Mouse (Mus musculus) heart, embryonic 13.5 days (tissue): ENCODE data around the gene Kctd6. TPM values are rescaled to one million over a fixed set of nuclear protein-coding genes. Genes with fewer than 3 reads are reported as not detected.
"Not testable (repeated sequence)": the region's sequence is repeated elsewhere in the genome, so short reads cannot be mapped to it uniquely, and the experiment has no call there.

Experiments
- ATAC-seq: fragments of 200-750 bp; cut with Nextera tagmentation; 2 replicates; pipeline ENCODE4 v1.8.0; 2017; ENCODE audit warnings: moderate TSS enrichment; ENCODE audit not compliant: insufficient number of reproducible peaks, low FRiP score, low TSS enrichment; ENCODE audit errors: extremely low read depth
- H3K27ac ChIP-seq: fragments of 300-500 bp; sonication (generic); replicated peaks from 2 replicates; pipeline ENCODE4 v1.5.1; 2015; ENCODE audit warnings: moderate library complexity, mild to moderate bottlenecking, inconsistent platforms
- H3K27me3 ChIP-seq: fragments of 300-500 bp; sonication (generic); replicated peaks from 2 replicates; pipeline ENCODE4 v1.6.1; 2015; ENCODE audit warnings: mild to moderate bottlenecking, inconsistent platforms
- H3K36me3 ChIP-seq: fragments of 300-500 bp; sonication (generic); 2 replicates; pipeline ENCODE4 v1.6.1; 2015; ENCODE audit warnings: mild to moderate bottlenecking, inconsistent platforms
- H3K4me1 ChIP-seq: fragments of 300-500 bp; sonication (generic); 2 replicates; pipeline ENCODE4 v1.6.1; 2015; ENCODE audit warnings: inconsistent platforms
- H3K4me2 ChIP-seq: fragments of 300-500 bp; sonication (generic); 2 replicates; pipeline ENCODE4 v1.6.1; 2015; ENCODE audit warnings: inconsistent platforms, mild to moderate bottlenecking, moderate library complexity
- H3K4me3 ChIP-seq: fragments of 300-500 bp; sonication (generic); 2 replicates; pipeline ENCODE4 v1.5.1; 2015; ENCODE audit warnings: moderate library complexity, mild to moderate bottlenecking, inconsistent platforms
- H3K9ac ChIP-seq: fragments of 300-500 bp; sonication (generic); 2 replicates; pipeline ENCODE4 v1.6.1; 2015; ENCODE audit warnings: inconsistent platforms, mild to moderate bottlenecking, moderate library complexity
- H3K9me3 ChIP-seq: fragments of 300-500 bp; sonication (generic); 2 replicates; pipeline ENCODE4 v1.6.1; 2016; ENCODE audit warnings: inconsistent platforms
- WGBS: fragments of 180-500 bp; shearing (Covaris S2); methylation state at CpG from one replicate; pipeline ENCODE4 v1.1.7; 2015; ENCODE audit warnings: mixed read lengths; 5-methylcytosine and 5-hydroxymethylcytosine counted together
- polyA plus RNA-seq: library from polyadenylated mRNA; unstranded; fragments of >200 nt; fragmentation: Nextera tagmentation; extraction: Ambion mirVana; gene quantifications from 2 replicates; pipeline ENCODE4 v1.2.1, GENCODE M21; 2015

Kctd6 gene
- polyA plus RNA-seq = 2.7 and 4.7 TPM in 2 replicates

DNA sequence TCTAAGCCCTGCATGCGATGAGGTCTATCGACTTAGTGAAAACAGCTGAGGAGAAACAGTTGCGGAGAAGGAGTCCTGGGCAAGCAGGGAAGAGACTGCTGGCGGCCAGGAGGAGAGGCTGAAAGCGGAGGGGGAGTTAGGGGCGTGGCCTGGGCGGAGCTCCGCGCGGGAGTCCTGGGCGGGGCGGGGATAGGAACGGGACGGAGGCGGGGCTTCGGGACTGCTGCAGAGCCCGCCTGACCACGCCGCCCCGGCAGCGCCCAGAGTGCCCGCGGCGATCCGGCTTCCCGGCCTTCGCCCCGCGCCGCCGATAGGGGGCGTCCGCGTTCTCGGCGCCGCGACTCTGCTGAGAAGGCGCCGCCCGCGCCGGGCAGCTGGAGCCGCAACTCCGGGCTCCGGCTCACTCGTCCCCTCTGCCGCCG lies at the start of gene Kctd6:
Kctd6 (plus strand) TSS at position 338 of the 422 bp plus-strand sequence.
- Histone ChIP-seq H3K4me3 (peak within 1 kb of the TSS; percentile 75), H3K27ac (peak within 1 kb of the TSS; percentile 95), H3K9ac (peak within 1 kb of the TSS; percentile 99), H3K4me1 (peaks cover 30% of the 10 kb centered on the region), H3K9me3 (no peaks in the 10 kb centered on the region), H3K36me3 (no peaks in the 10 kb centered on the region), H3K27me3 (no peaks in the 10 kb centered on the region), H3K4me2 (peak within 1 kb of the TSS; percentile 95)
- ATAC-seq = peak; percentile 97
- 0% methylated on average over 44 of the region's 49 CpGs for WGBS

DNA sequence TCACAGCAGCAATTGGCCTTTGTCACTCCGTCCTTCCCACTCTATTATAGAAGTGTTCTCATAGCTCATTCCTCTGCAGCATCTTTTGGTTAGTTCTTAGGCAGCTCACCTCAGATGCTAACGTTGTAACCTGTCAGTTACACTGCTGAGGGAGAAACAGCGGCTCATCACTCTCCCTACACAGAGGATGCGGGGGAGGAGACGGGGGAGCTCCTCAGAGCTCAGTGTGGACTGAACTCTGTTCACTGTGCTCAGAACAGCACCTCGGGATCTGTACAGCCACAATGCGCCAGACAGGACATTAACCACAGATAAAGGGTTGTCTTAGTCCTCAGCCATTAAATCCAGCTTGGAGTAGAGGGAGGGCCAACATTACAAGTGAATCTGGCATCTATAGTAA lies 49.5 kb upstream of the Kctd6 start:
- peaks cover 95% of the 10 kb centered on the region for H3K36me3 ChIP-seq
- no peak overlapping the region for H3K4me3 ChIP-seq
- no peaks in the 10 kb centered on the region for H3K4me1 ChIP-seq
- WGBS = 65% methylated on average over 7 of the region's 7 CpGs
- no peaks in the 10 kb centered on the region for H3K9me3 ChIP-seq
- no peak overlapping the region for H3K27ac ChIP-seq
- H3K4me2 ChIP-seq = no peak overlapping the region
- H3K9ac ChIP-seq = no peak overlapping the region
- no peaks in the 10 kb centered on the region for H3K27me3 ChIP-seq
- ATAC-seq = no peak

DNA sequence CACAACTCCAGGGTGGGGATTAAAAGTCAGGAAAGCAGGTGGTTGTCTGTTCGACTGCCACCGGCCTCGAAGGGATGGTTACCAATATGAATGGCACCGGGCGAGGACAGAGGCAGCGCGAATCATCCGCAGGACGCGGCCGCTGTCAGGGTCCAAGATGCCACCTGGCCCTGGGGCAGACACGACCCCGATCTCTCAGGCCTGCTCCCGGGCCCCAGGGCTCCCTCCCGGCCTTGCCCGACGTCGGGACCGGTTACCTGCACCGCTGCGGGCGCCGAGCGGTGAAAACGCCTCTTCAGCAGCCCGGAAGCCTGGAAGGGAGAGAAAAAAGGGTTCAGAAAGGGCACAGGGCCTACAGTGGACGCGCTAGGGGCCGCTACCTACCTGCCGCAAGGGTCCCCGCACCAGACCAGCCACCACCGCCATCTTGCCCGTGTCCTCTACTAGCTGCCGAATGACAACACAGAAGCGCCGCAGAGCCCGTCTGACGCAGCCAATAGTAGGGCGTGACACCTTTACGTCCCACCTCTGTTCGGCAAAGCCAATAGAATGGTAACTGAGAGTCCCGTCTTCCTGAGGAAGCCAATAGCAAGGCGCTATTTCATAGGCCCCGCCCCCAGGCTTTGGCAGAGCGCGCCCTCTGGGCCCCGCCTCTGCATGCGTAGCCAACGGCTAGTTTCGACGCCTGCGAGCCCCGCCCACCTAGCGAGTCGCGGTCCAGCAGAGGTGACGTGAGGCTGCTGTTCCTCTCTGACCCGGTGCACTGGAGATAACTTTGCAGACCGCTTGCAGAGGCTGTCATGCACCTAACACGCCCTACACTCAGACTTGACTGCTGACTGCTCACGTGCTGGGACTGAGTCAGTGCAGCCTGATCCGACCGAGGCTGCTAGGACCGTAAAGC lies 41.2 kb upstream of the Kctd6 start, which contains the start of gene Pdhb:
Pdhb (minus strand) TSS at position 519 of the 904 bp plus-strand sequence.
- Histone ChIP-seq H3K36me3 (peaks cover 36% of the 10 kb centered on the region), H3K9me3 (no peaks in the 10 kb centered on the region), H3K9ac (peak within 1 kb of the TSS; percentile 97), H3K27ac (peak within 1 kb of the TSS; percentile 94), H3K4me2 (peak within 1 kb of the TSS; percentile 79), H3K27me3 (no peaks in the 10 kb centered on the region), H3K4me3 (peak within 1 kb of the TSS; percentile 93), H3K4me1 (peaks cover 14% of the 10 kb centered on the region)
- peak; percentile 99 for ATAC-seq
- under 1% methylated on average over 64 of the region's 64 CpGs for WGBS

DNA sequence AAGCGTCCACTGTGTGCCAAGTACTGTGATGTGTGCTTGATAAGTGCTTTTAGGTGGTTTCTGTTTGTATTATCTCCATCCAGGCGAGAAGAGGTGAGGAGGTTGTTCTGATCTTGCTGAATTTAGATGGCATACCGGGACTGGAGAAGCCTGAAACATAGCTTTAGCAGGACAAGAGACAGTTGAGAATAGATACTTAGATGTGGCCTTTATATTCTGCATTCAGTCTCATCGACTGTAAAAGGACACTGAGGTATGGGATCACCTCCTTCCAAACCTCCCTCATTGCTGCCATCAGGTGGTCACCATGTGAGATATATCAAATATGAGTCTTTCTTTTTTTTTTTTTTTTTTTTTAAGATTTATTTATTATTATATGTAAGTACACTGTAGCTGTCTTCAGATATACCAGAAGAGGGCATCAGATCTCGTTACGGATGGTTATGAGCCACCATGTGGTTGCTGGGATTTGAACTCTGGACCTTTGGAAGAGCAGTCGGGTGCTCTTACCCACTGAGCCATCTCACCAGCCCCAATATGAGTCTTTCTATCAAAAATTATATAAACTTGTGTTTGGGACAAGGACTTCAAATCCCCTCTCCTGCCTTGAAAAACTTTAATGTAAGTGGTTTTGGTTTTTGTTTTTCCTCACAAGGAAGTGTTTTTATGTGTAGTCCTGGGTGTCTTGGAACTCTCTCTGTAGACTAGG lies 40.2 kb upstream of the Kctd6 start:
- WGBS = 29% methylated on average over 7 of the region's 7 CpGs
- H3K36me3 ChIP-seq = peaks cover 26% of the 10 kb centered on the region
- peak overlapping the region; percentile 73 for H3K9ac ChIP-seq

DNA sequence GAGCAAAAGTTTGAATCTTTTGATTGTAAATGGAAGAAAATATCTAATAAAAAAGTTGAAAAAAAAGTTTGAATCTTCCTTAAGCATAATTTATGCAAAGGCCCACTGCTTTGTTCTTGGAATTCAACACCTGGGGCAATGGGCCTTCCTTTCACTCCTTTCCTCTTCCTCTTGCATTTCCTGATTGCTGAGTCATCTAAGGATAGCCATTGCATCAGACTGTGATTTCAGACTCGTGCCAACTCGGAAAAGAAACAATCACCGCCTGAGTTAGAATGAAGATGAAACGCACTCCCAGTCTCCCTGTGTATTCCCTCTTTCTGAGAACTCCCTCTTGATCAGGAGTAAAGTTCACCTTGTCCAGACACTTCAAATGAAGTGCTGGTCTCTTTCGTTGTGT lies 39.3 kb upstream of the Kctd6 start:
- peaks cover 17% of the 10 kb centered on the region for H3K36me3 ChIP-seq
- H3K27me3 ChIP-seq = no peaks in the 10 kb centered on the region
- no peak overlapping the region for H3K9ac ChIP-seq
- H3K4me3 ChIP-seq = no peak overlapping the region
- H3K4me1 ChIP-seq = peaks cover 14% of the 10 kb centered on the region
- no peak overlapping the region for H3K4me2 ChIP-seq
- no peak for ATAC-seq
- 71% methylated on average over 5 of the region's 5 CpGs for WGBS
- H3K9me3 ChIP-seq = no peaks in the 10 kb centered on the region
- no peak overlapping the region for H3K27ac ChIP-seq

More for the DNA sequence above, 40.2 kb upstream of the Kctd6 start:
- Histone ChIP-seq H3K4me2 (peak overlapping the region; percentile 79), H3K27ac (peak overlapping the region; percentile 90), H3K4me1 (peaks cover 14% of the 10 kb centered on the region), H3K4me3 (peak overlapping the region; percentile 93)
- ATAC-seq, H3K27me3 ChIP-seq, H3K9me3 ChIP-seq: not testable (repeated sequence)

DNA sequence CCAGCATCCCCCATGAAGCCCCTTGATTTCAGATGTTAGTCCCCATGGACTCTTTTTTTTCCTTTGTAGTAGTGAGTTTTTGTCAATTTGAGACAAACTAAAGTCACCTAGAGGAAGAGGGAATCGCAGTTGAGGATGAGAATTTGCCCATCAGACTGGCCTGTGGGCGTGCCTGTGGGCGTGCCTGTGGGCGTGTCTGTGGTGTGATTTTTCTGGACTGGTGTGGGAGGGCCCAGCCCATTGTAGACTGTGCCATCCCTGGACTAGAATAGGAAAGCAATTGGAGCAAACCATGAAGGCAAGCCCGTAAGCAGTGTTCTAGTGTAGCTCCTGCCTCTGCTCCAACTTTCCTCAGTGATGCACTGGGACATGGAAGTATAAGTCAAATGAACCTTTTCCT lies 37.7 kb upstream of the Kctd6 start:
- Histone ChIP-seq H3K36me3 (peaks cover under 1% of the 10 kb centered on the region; the same call in 1 of the 2 replicates), H3K27ac (no peak overlapping the region), H3K4me2 (no peak overlapping the region), H3K9ac (no peak overlapping the region), H3K4me3 (no peak overlapping the region), H3K4me1 (peaks cover 11% of the 10 kb centered on the region), H3K9me3 (no peaks in the 10 kb centered on the region), H3K27me3 (no peaks in the 10 kb centered on the region)
- 46% methylated on average over 5 of the region's 5 CpGs for WGBS
- ATAC-seq = no peak

DNA sequence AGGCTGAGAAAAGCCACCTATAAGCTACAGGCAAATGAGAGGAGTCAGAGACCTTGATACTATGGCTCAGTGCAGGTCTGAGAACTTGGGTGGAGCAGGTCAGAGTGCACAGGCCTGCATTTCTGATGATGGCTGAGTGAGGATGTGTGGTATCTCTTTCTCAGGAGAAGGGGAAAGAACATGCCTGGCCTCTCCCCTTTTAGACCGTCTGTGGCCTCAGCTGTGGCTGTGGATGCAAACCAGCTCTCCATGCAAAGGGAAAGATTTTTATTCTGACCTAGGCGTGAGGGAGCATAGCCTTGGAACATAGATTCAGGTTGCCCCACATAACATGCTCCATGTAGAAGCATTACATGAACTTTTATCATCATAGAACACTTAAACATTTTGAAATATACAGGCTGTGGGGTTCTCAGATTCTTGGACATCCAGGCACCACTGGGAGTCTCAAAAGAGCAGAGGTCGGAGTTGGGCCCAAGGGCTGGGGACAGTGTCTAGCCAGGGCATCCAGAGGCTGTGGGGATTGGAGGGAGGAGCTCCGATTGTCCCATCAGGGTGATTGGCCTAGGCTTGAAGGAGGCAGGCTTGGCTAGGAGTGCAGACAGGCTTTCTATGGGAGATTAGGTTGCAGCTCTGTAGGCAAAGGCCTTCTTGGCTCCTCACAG lies 33.4 kb upstream of the Kctd6 start:
- H3K4me3 ChIP-seq = no peak overlapping the region
- WGBS = 55% methylated on average over 4 of the region's 4 CpGs

DNA sequence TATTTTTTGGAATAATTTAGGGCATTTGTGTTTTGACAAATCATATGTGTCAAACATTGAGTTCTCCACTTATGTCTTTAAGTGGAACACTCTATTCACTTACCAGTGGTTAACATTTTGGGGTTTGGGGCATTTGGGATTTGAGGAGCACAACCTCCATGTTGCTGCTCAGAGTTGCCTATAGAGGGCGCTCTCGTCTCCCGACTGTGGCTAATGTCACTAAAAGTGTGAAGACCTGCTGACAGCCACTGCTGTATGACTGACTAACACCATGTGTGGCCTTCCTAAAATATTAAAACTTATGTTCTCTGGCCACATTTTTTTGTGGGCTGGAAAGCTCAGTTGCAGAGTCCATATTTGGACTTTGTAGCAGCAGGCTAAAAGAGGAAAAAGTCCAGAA lies 30.6 kb upstream of the Kctd6 start:
- no peak overlapping the region for H3K9ac ChIP-seq
- no peaks in the 10 kb centered on the region for H3K27me3 ChIP-seq
- no peak overlapping the region for H3K4me3 ChIP-seq
- no peaks in the 10 kb centered on the region for H3K9me3 ChIP-seq
- ATAC-seq = no peak
- WGBS = 57% methylated on average over 3 of the region's 3 CpGs
- H3K4me2 ChIP-seq = no peak overlapping the region
- H3K36me3 ChIP-seq = no peaks in the 10 kb centered on the region
- H3K4me1 ChIP-seq = no peaks in the 10 kb centered on the region
- no peak overlapping the region for H3K27ac ChIP-seq

More for the DNA sequence above, 33.4 kb upstream of the Kctd6 start:
- no peaks in the 10 kb centered on the region for H3K9me3 ChIP-seq
- H3K4me2 ChIP-seq = no peak overlapping the region
- H3K36me3 ChIP-seq = no peaks in the 10 kb centered on the region
- H3K4me1 ChIP-seq = no peaks in the 10 kb centered on the region
- H3K27me3 ChIP-seq = no peaks in the 10 kb centered on the region
- H3K9ac ChIP-seq = no peak overlapping the region
- no peak overlapping the region for H3K27ac ChIP-seq
- ATAC-seq = no peak

DNA sequence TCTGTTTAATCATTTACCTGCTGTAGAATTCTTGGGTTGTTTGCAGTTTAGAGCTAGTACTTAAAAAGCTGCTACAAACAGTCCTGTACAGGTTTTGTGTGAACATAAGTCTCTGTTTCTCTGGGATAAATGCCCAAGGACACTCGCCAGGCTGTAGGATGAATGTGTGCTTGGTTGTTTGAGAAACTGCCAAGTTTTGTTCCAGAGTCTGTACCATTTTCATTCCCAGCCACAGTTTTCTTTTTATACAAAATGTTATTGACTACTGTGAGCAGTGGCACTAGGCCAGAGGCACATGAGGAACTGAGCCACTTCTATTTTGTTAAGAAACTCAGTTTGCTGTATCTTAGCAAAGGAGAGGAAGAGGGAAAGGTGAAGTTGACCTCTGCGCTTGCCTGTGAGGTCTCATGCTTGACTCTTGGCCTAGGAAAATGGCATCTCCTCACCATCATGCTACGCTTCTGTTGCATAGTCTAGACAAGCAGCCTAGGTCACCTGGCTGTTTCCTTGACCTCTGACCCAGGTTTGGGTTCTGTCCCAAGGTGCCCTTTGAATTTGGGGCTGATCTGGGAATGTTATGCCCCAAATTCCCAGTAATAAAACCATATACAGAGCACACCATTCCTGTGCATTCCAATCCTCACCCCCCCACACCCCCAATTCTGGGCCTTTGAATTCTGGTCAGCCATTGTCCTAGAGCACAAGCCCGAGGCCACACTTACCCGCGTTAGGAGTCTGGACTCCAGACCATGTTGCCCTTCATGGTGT lies 27.5 kb upstream of the Kctd6 start:
- H3K27me3 ChIP-seq = no peaks in the 10 kb centered on the region
- no peak overlapping the region for H3K4me3 ChIP-seq
- no peak overlapping the region for H3K4me2 ChIP-seq
- no peaks in the 10 kb centered on the region for H3K4me1 ChIP-seq
- H3K36me3 ChIP-seq = no peaks in the 10 kb centered on the region
- H3K27ac ChIP-seq = no peak overlapping the region
- WGBS = 84% methylated on average over 6 of the region's 6 CpGs
- H3K9ac ChIP-seq = no peak overlapping the region
- no peak for ATAC-seq
- no peaks in the 10 kb centered on the region for H3K9me3 ChIP-seq

DNA sequence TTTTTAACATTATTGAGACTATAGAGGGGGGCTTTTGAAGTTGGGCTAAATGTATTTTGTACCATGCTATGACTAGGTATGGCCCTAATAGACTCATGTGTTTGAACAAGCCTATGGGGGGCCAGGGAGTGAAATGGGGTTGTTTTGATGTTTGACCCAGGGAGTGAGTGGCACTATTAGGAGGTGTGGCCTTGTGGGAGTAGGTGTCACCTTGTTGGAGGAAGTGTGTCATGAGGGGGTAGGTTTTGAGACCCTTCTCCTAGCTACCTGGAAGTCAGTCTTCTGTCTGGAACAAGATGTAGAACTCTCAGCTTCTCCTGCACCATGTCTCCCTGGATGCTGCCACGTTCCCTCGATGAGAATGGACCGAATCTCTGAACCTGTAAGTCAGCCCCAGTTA lies 23.4 kb upstream of the Kctd6 start:
- no peaks in the 10 kb centered on the region for H3K27me3 ChIP-seq
- no peaks in the 10 kb centered on the region for H3K36me3 ChIP-seq
- no peak overlapping the region for H3K9ac ChIP-seq
- no peak overlapping the region for H3K27ac ChIP-seq
- WGBS = 82% methylated on average over 3 of the region's 3 CpGs
- H3K4me2 ChIP-seq = no peak overlapping the region
- H3K4me3 ChIP-seq = no peak overlapping the region
- no peaks in the 10 kb centered on the region for H3K4me1 ChIP-seq
- no peak for ATAC-seq
- H3K9me3 ChIP-seq = no peaks in the 10 kb centered on the region
